Mouse (Mus musculus) cerebellum, adult 2 months (tissue): ENCODE measurements around the gene Habp2. TPM values are rescaled to one million over a fixed set of nuclear protein-coding genes. Genes with fewer than 3 reads are reported as not detected.

ENCODE experiments used
- DNase-seq, 2 experiments: peaks; one replicate each; pipeline ENCODE4 v3.0.0; 2021
- H3K27ac ChIP-seq: fragments of 200-500 bp; 2 replicates; pipeline ENCODE4 v1.5.1; 2012; ENCODE audit warnings: low read length, control low read depth, inconsistent platforms; ENCODE audit not compliant: insufficient read depth
- H3K27me3 ChIP-seq: fragments of 200-500 bp; 2 replicates; pipeline ENCODE4 v1.6.1; 2012; ENCODE audit warnings: inconsistent platforms, mild to moderate bottlenecking, low read length, moderate library complexity; ENCODE audit not compliant: control insufficient read depth, insufficient read depth
- H3K4me1 ChIP-seq: fragments of 200-500 bp; 2 replicates; pipeline ENCODE4 v1.6.1; 2011; ENCODE audit warnings: low read length; ENCODE audit not compliant: control insufficient read depth, insufficient read depth
- H3K4me3 ChIP-seq: fragments of 200-500 bp; replicated peaks from 2 replicates; pipeline ENCODE3; 2011; ENCODE audit warnings: mild to moderate bottlenecking, low read depth, low read length, control low read depth; ENCODE audit not compliant: insufficient read depth
- CTCF ChIP-seq: fragments of 200-500 bp; IDR thresholded peaks from 2 replicates; pipeline ENCODE4 v1.5.1; 2011; ENCODE audit warnings: low read depth, mild to moderate bottlenecking, control low read depth, low read length, moderate library complexity, borderline replicate concordance; ENCODE audit not compliant: insufficient read depth
- POLR2A ChIP-seq: fragments of 200-500 bp; IDR thresholded peaks from 2 replicates; pipeline ENCODE4 v1.6.1; 2011; ENCODE audit warnings: low read length, control low read depth, borderline replicate concordance; ENCODE audit not compliant: insufficient read depth
- WGBS: fragments of 180-500 bp; shearing (Covaris S2); methylation state at CpG from one replicate; pipeline ENCODE4 v1.1.7; 2018; 5-methylcytosine and 5-hydroxymethylcytosine counted together
- polyA plus RNA-seq: library from polyadenylated mRNA; depleted of rRNA; stranded (reverse); fragments of >200 nt; gene quantifications from 2 replicates; pipeline ENCODE4 v1.2.3, GENCODE M21; 2012

The Habp2 gene
- polyA plus RNA-seq, 1 experiment, result not detected

DNA sequence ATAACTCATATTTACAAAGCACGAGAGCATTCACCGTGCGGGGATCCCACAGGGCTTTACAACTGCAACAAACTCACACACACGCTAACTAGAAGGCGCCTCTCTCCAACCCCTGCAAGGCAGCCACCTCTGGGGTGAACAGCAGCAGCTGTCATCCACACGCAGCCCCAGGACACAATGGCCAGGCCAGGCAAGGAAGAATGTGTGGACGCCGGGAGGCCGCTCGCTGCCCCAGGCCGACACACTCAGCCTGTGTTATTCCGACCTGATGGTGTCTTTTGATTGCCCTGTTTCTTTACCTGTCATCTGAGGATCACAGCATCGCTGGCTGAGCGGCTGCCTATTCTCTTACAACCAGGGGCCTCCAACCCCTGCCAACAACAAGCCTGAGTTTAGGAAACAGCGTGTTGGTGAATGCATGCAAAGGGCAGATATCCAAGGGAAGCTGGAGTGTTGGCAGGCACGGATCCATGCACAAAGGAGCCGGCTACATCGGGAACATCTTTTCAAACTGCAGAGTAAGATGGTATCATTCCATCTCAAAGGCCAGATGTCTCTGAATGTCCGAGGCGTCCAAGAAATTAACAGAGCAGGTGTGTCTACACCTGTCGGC lies 39.4 kb downstream of the Habp2 start:
- no peak for DNase-seq
- Histone ChIP-seq H3K27ac (no peak overlapping the region), H3K27me3 (no peaks in the 10 kb centered on the region), H3K4me3 (no peak overlapping the region), H3K4me1 (no peaks in the 10 kb centered on the region)
- no peak for TF ChIP-seq POLR2A
- TF ChIP-seq CTCF, result no peak
- WGBS, result 19% methylated on average over 21 of the region's 21 CpGs

DNA sequence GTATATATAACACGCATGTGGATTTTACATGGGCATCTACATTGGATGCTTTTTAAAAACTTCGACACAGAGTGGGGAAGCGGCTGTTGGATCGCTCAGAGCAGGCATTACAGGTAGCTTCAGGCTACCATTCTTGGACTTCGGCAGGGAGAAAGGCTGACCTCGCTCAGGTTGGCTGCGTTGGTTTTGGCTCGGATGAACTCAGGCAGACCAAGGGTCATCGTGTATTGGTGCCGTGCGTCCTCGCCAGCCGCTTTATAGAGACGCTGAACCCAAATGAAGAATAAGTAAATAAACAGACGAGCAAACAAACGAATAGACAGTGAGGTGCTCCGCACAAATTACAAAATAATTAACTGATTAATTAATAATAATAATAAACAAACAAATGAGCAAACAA lies 49.4 kb downstream of the Habp2 start:
- 94% methylated on average over 17 of the region's 17 CpGs for WGBS
- no peaks in the 10 kb centered on the region; the same call in 1 of the 2 replicates for H3K4me1 ChIP-seq
- H3K27me3 ChIP-seq, result no peaks in the 10 kb centered on the region
- no peak overlapping the region for H3K4me3 ChIP-seq
- no peak for DNase-seq
- no peak overlapping the region for H3K27ac ChIP-seq
- TF ChIP-seq POLR2A (no peak), CTCF (no peak)

DNA sequence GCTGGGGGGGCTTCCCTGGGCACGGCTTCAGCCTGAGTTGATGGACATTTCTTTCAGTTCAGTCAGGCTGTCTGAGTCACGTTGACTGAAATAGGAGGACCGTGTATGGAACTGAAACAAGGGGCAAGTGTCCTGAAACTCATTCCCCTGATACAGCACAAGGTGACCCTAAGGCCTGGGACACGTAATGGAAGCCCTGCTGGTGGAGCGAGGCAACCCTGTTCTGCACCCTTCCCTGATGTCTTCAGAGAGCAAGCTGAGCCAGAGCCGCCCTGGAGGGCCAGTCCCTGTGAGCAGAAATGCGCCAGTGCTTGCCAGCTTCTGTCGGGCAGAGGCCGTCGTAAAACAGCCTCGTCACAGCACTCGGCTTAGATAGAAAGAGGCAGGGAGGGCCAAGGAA lies 49.9 kb downstream of the Habp2 start:
- no peak for TF ChIP-seq POLR2A
- TF ChIP-seq CTCF, result no peak
- 42% methylated on average over 12 of the region's 12 CpGs for WGBS
- Histone ChIP-seq H3K4me1 (peaks cover under 1% of the 10 kb centered on the region), H3K27ac (no peak overlapping the region), H3K4me3 (no peak overlapping the region), H3K27me3 (no peaks in the 10 kb centered on the region)
- no peak for DNase-seq

DNA sequence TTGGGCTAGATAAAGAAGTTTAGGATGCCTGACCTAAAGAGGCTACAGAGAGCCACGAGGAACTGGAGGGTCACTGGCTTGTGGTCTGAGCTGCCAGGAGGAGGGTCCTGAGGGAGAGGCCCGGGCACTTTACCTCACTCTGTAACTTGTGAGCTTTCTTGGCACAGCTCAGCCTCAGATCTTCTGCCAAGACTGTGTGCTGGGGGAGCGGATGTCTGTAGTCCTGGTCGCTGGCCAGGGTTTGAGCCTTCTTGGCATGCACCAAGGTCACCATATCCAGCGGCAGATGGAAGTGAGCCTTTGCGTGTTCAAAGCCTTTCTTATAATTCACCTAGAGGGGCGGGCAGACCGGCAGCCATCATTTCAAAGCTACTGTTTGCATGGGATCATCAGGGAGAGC lies 55.1 kb downstream of the Habp2 start:
- no peak for TF ChIP-seq POLR2A
- no peak for TF ChIP-seq CTCF
- Histone ChIP-seq H3K27me3 (no peaks in the 10 kb centered on the region), H3K27ac (no peak overlapping the region), H3K4me1 (peaks cover 7% of the 10 kb centered on the region), H3K4me3 (no peak overlapping the region)
- peak; percentile 40 to 60 for DNase-seq
- WGBS, result 6% methylated on average over 8 of the region's 8 CpGs

DNA sequence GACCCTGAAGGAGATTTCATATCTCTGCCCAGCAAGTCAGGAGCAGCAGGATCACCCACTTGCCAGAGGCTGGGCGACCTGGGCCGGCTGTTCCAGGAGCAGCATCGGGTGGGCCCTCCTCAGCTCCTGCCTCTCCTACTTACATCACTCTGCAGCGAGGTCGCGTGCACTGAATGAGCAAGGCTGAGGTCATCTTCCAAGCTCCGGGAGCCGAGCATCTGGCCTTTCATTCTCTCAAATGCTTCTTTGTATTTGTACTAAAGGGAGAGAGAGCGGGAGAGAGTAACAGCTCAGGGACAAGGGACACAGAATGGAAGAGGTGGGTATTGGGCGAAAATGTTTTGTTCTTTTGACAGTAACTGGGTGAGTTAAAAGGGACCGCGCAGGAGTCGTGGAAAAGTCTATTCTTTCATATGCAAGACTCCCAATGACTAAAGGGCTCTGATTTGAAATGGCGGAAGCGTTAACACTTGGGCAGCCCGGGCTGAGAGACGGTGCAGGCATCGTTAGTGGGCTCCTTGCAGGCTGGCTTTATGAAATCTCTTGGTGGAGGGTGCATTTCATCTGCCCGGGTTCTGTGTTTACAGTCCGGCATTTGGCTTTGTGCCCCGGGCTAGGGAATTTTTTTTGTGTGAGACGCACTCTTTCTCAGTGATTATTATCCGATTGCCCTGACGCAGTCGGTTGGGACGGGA lies 57.1 kb downstream of the Habp2 start:
- WGBS, result 44% methylated on average over 26 of the region's 26 CpGs
- H3K4me3 ChIP-seq, result no peak overlapping the region
- DNase-seq, result peak in 1 of 2 experiments; percentile 17
- no peaks in the 10 kb centered on the region for H3K27me3 ChIP-seq
- H3K4me1 ChIP-seq, result peaks cover 7% of the 10 kb centered on the region
- TF ChIP-seq CTCF, result no peak
- TF ChIP-seq POLR2A, result no peak
- peak overlapping the region; percentile 70; the same call in 1 of the 2 replicates for H3K27ac ChIP-seq

DNA sequence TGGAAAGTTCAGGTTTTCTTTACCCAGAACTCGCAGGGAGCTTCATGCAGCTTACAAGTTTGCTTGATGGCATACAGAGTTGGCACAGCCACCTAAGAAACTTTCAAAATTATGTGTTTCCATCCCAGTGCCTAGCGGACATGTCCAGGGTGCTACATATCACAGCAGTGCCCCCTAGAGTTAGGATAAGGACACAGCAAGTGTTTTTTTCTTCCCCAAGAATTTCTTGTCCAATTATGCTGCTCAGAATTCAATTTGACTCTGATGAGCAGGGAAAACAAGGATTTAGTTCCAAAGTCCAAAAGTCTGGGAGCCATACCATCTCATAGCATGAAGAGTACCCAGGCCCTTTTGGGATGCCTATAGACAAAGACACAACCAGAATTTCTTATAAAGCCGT lies 59.1 kb downstream of the Habp2 start:
- Histone ChIP-seq H3K27me3 (no peaks in the 10 kb centered on the region), H3K4me3 (no peak overlapping the region), H3K27ac (no peak overlapping the region), H3K4me1 (peaks cover 7% of the 10 kb centered on the region)
- peak in 1 of 2 experiments; percentile 19 for DNase-seq
- TF ChIP-seq CTCF, result peak; percentile 42; the same call in 1 of the 2 replicates
- no peak for TF ChIP-seq POLR2A
- WGBS, result 46% methylated on average over 3 of the region's 3 CpGs

DNA sequence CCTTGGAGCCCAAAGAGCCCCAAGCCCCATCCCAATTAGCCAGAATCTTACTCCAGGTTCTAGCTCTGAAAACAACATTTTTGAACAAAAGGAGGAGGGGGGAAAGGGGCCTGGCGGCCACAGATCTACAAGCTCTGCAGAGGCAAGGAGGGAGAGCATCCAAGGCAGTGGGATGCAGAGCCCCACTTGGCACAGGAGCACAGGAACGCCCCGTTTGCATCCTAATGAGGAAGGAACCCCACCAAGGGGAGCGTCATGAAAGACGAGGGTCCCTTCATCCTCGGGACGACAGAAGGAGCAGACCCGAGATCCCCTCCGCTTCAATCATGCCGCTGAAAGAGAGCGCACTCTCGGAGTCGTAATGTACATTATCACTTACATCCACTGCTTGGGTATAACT lies 59.8 kb downstream of the Habp2 start:
- Histone ChIP-seq H3K27me3 (no peaks in the 10 kb centered on the region), H3K4me3 (no peak overlapping the region), H3K27ac (no peak overlapping the region), H3K4me1 (peaks cover 7% of the 10 kb centered on the region)
- DNase-seq, result no peak
- WGBS, result 33% methylated on average over 13 of the region's 13 CpGs
- TF ChIP-seq POLR2A, result no peak
- TF ChIP-seq CTCF, result no peak

DNA sequence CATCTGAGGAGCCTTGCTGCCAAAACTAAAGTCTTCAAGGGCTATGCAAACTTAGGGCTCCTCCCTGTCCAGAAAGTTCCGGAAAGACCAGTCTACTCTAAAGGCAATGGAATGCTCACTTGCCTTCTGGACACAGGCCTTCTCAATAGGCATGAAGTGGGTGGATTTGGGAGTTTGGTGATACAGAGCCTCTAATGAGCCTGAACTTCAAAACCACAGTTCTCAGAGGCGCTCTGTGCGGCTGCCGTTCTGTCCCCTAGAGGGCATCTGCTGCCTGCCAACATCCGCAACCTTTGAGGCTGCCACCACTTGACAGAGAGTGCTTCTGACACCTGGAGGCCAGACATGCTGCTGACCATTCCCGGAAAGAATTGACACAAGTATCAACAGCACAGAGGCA lies 62.4 kb downstream of the Habp2 start:
- Histone ChIP-seq H3K4me1 (no peaks in the 10 kb centered on the region), H3K27ac (no peak overlapping the region), H3K27me3 (no peaks in the 10 kb centered on the region), H3K4me3 (no peak overlapping the region)
- TF ChIP-seq CTCF (no peak), POLR2A (no peak)
- WGBS, result 35% methylated on average over 6 of the region's 6 CpGs
- DNase-seq, result no peak
